Mouse (Mus musculus) neural tube, postnatal 0 days (tissue): ENCODE data around the gene Elk3. TPM values are rescaled to one million over a fixed set of nuclear protein-coding genes. Genes with fewer than 3 reads are reported as not detected.

Experiments
- polyA plus RNA-seq: library from polyadenylated mRNA; unstranded; fragments of >200 nt; fragmentation: Nextera tagmentation; extraction: Ambion mirVana; gene quantifications from 2 replicates; pipeline ENCODE4 v1.2.1, GENCODE M21; 2015

The Elk3 gene
- polyA plus RNA-seq: 8.5 and 9.2 TPM in 2 replicates

DNA sequence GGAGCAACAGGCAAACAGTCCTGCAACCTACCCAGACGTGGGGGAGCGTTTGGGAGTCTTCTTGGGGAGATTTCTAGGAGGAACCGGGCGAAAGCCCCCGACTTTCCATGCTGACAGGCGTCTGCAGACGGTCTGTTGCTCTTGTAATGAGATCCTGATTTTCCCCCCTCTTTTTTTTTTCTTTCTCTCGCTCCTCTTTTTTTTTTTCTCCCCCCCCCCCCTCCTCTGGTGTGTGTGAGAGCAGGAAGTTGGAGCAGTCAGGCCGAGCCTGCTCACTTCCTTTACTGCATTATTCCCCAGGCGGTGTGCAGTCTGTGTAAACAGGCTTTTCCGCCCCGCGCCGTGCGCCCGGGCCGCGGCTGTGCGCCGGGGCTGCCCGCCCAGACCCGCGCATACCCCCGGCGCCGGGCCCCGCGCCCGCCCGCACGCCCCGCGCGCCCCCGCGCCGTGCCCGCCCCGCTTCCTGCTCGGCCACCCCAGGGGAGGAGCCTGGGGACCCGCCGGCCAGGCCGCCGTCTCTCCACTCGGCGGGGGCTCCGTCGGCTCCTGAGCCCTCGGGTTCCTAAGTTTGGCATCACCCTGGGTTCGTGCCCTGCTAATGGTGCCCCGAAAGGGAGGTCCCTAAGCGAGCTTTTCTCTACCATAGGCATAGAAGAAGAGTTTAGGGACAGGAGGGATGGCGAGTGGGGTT lies at the start of gene Elk3:
Gene Elk3 (minus strand): TSS at position 415 of the 691 bp plus-strand sequence.

Other genes with a start within 250 kb of the Elk3 start
- gene Cfap54, start 229.5 kb downstream of the Elk3 start, polyA plus RNA-seq: 3.7 and 3.8 TPM in 2 replicates
- gene Cdk17, start 150.3 kb downstream of the Elk3 start, polyA plus RNA-seq: 35.4 and 39.0 TPM in 2 replicates
- gene Lta4h, start 142.3 kb upstream of the Elk3 start, polyA plus RNA-seq: 67.4 and 76.9 TPM in 2 replicates
- gene Hal, start 177.6 kb upstream of the Elk3 start, polyA plus RNA-seq: not detected in 2 replicates
- gene Amdhd1, start 228.9 kb upstream of the Elk3 start, polyA plus RNA-seq: 0.08 and 0.18 TPM in 2 replicates
- gene Ccdc38, start 229.5 kb upstream of the Elk3 start, polyA plus RNA-seq: 0.37 and 0.48 TPM in 2 replicates